Mouse (Mus musculus): Measurements from ENCODE around the gene Sim1. TPM values are rescaled to one million over a fixed set of nuclear protein-coding genes. Genes with fewer than 3 reads are reported as not detected.

Gene Sim1
- polyA plus RNA-seq, 1 experiment: 0.19 TPM

GRCm38 (mm10) chr10:50900746-50901600 lies 6.4 kb downstream of the Sim1 start:
- Histone ChIP-seq H3K4me3 (replicated peaks; ENCODE audit: extremely low read depth, low read depth, low read length) (no peak overlapping the region), H3K4me1 (ENCODE audit: control insufficient read depth, insufficient read depth, low read length) (no peaks in the 10 kb centered on the region)
- no peak for DNase-seq
- WGBS: 4% methylated on average over 42 of the region's 42 CpGs
- TF ChIP-seq CTCF (IDR thresholded peaks at IDR 0.05; ENCODE audit: insufficient read depth, low read length) (no peak), POLR2A (IDR thresholded peaks at IDR 0.05; ENCODE audit: borderline replicate concordance, extremely low read depth, low read depth, low read length) (no peak)

- TF ChIP-seq CTCF (IDR thresholded peaks at IDR 0.05; ENCODE audit: insufficient read depth, low read length) (no peak), POLR2A (IDR thresholded peaks at IDR 0.05; ENCODE audit: borderline replicate concordance, extremely low read depth, low read depth, low read length) (no peak)
- H3K4me3 ChIP-seq (replicated peaks; ENCODE audit: extremely low read depth, low read depth, low read length): no peak overlapping the region
- DNase-seq: no peak
- 6% methylated on average over 19 of the region's 19 CpGs for WGBS
- H3K4me1 ChIP-seq (ENCODE audit: control insufficient read depth, insufficient read depth, low read length): no peaks in the 10 kb centered on the region
Measured at GRCm38 (mm10) chr10:50901601-50902475, 7.3 kb downstream of the Sim1 start.

- Histone ChIP-seq H3K4me3 (replicated peaks; ENCODE audit: extremely low read depth, low read depth, low read length) (no peak overlapping the region), H3K4me1 (ENCODE audit: control insufficient read depth, insufficient read depth, low read length) (no peaks in the 10 kb centered on the region)
- no peak for DNase-seq
- 5% methylated on average over 43 of the region's 43 CpGs for WGBS
- TF ChIP-seq POLR2A (IDR thresholded peaks at IDR 0.05; ENCODE audit: borderline replicate concordance, extremely low read depth, low read depth, low read length): no peak
- no peak for TF ChIP-seq CTCF (IDR thresholded peaks at IDR 0.05; ENCODE audit: insufficient read depth, low read length)
Measured at GRCm38 (mm10) chr10:50902741-50903715, 8.5 kb downstream of the Sim1 start.

GRCm38 (mm10) chr10:50903846-50904763 lies 9.6 kb downstream of the Sim1 start:
- 12% methylated on average over 26 of the region's 26 CpGs for WGBS
- no peak overlapping the region for H3K4me3 ChIP-seq (replicated peaks; ENCODE audit: extremely low read depth, low read depth, low read length)
- TF ChIP-seq POLR2A (IDR thresholded peaks at IDR 0.05; ENCODE audit: borderline replicate concordance, extremely low read depth, low read depth, low read length): no peak
- no peak for TF ChIP-seq CTCF (IDR thresholded peaks at IDR 0.05; ENCODE audit: insufficient read depth, low read length)
- DNase-seq: no peak
- no peaks in the 10 kb centered on the region for H3K4me1 ChIP-seq (ENCODE audit: control insufficient read depth, insufficient read depth, low read length)

GRCm38 (mm10) chr10:50904764-50905701 lies 10.5 kb downstream of the Sim1 start:
- no peaks in the 10 kb centered on the region for H3K4me1 ChIP-seq (ENCODE audit: control insufficient read depth, insufficient read depth, low read length)
- DNase-seq: no peak
- H3K4me3 ChIP-seq (replicated peaks; ENCODE audit: extremely low read depth, low read depth, low read length): no peak overlapping the region
- 16% methylated on average over 29 of the region's 29 CpGs for WGBS
- TF ChIP-seq CTCF (IDR thresholded peaks at IDR 0.05; ENCODE audit: insufficient read depth, low read length) (no peak), POLR2A (IDR thresholded peaks at IDR 0.05; ENCODE audit: borderline replicate concordance, extremely low read depth, low read depth, low read length) (no peak)

- no peak for DNase-seq
- no peaks in the 10 kb centered on the region; the same call in 1 of the 2 replicates for H3K4me1 ChIP-seq (ENCODE audit: control insufficient read depth, insufficient read depth, low read length)
- TF ChIP-seq POLR2A (IDR thresholded peaks at IDR 0.05; ENCODE audit: borderline replicate concordance, extremely low read depth, low read depth, low read length): no peak
- no peak for TF ChIP-seq CTCF (IDR thresholded peaks at IDR 0.05; ENCODE audit: insufficient read depth, low read length)
- no peak overlapping the region for H3K4me3 ChIP-seq (replicated peaks; ENCODE audit: extremely low read depth, low read depth, low read length)
- 11% methylated on average over 16 of the region's 16 CpGs for WGBS
Measured at GRCm38 (mm10) chr10:50910400-50910799, 15.8 kb downstream of the Sim1 start.

- H3K4me3 ChIP-seq (replicated peaks; ENCODE audit: extremely low read depth, low read depth, low read length): no peak overlapping the region
- TF ChIP-seq CTCF (IDR thresholded peaks at IDR 0.05; ENCODE audit: insufficient read depth, low read length) (no peak), POLR2A (IDR thresholded peaks at IDR 0.05; ENCODE audit: borderline replicate concordance, extremely low read depth, low read depth, low read length) (no peak)
- H3K4me1 ChIP-seq (ENCODE audit: control insufficient read depth, insufficient read depth, low read length): no peaks in the 10 kb centered on the region; the same call in 1 of the 2 replicates
- WGBS: 11% methylated on average over 12 of the region's 12 CpGs
- DNase-seq: no peak
Measured at GRCm38 (mm10) chr10:50910861-50911410, 16.4 kb downstream of the Sim1 start.
